Mouse (Mus musculus): Measurements from ENCODE around the gene Dapl1. TPM values are rescaled to one million over a fixed set of nuclear protein-coding genes. Genes with fewer than 3 reads are reported as not detected.

Dapl1 gene
- total RNA-seq, 2 experiments from 2014 or later = not detected

GRCm38 (mm10) chr2:59470326-59471031, 14.0 kb upstream of the Dapl1 start:
- intact Hi-C loops (cut with DNase I) = no loop called here
- DNase-seq = peak in 1 of 2 experiments; percentile 11

GRCm38 (mm10) chr2:59471051-59471948, 13.2 kb upstream of the Dapl1 start:
- intact Hi-C loops (cut with DNase I) = no loop called here
- DNase-seq = peak; percentile 9 to 12

- DNase-seq = no peak
These were observed 10.1 kb upstream of the Dapl1 start for GRCm38 (mm10) chr2:59474336-59474735.

GRCm38 (mm10) chr2:59485080-59485479, 627 bp downstream of the Dapl1 start:
- no peak for DNase-seq

More at GRCm38 (mm10) chr2:59474336-59474735, 10.1 kb upstream of the Dapl1 start:
- intact Hi-C loops (cut with DNase I) = no loop called here

GRCm38 (mm10) chr2:59485657-59486056, 1.2 kb downstream of the Dapl1 start:
- intact Hi-C loops (cut with DNase I) = no loop called here
- DNase-seq = no peak

More at GRCm38 (mm10) chr2:59485080-59485479, 627 bp downstream of the Dapl1 start:
- intact Hi-C loops (cut with DNase I) = no loop called here

- DNase-seq = no peak
- intact Hi-C loops (cut with DNase I) = no loop called here
These were observed 1.9 kb downstream of the Dapl1 start for GRCm38 (mm10) chr2:59486196-59486845.

GRCm38 (mm10) chr2:59488235-59488634, 3.8 kb downstream of the Dapl1 start:
- DNase-seq = no peak
- intact Hi-C loops (cut with DNase I) = no loop called here

GRCm38 (mm10) chr2:59490353-59490752, 5.9 kb downstream of the Dapl1 start:
- DNase-seq = no peak
- intact Hi-C loops (cut with DNase I) = no loop called here

GRCm38 (mm10) chr2:59493445-59494085, 9.1 kb downstream of the Dapl1 start:
- intact Hi-C loops (cut with DNase I) = no loop called here

GRCm38 (mm10) chr2:59499146-59499545, 14.7 kb downstream of the Dapl1 start:
- intact Hi-C loops (cut with DNase I) = no loop called here
- no peak for DNase-seq

More at GRCm38 (mm10) chr2:59493445-59494085, 9.1 kb downstream of the Dapl1 start:
- no peak for DNase-seq

GRCm38 (mm10) chr2:59499717-59500116, 15.3 kb downstream of the Dapl1 start:
- intact Hi-C loops (cut with DNase I) = no loop called here
- no peak for DNase-seq

- no peak for DNase-seq
- intact Hi-C loops (cut with DNase I) = no loop called here
These were observed 24.6 kb downstream of the Dapl1 start for GRCm38 (mm10) chr2:59509061-59509460.

- DNase-seq = no peak
- intact Hi-C loops (cut with DNase I) = no loop called here
These were observed 26.0 kb downstream of the Dapl1 start for GRCm38 (mm10) chr2:59510416-59510815.

- DNase-seq = no peak
- intact Hi-C loops (cut with DNase I) = no loop called here
These were observed 26.4 kb downstream of the Dapl1 start for GRCm38 (mm10) chr2:59510882-59511281.

GRCm38 (mm10) chr2:59520663-59521062, 36.2 kb downstream of the Dapl1 start:
- intact Hi-C loops (cut with DNase I) = loop anchor here (10.0 kb wide), 2 partner anchors 554 to 894 kb away; no protein-coding TSS in a partner anchor

GRCm38 (mm10) chr2:59522079-59522684, 37.7 kb downstream of the Dapl1 start:
- peak; percentile 80 to 84 for DNase-seq
- intact Hi-C loops (cut with DNase I) = loop anchor here (10.0 kb wide), 2 partner anchors 553 to 893 kb away; no protein-coding TSS in a partner anchor

More at GRCm38 (mm10) chr2:59520663-59521062, 36.2 kb downstream of the Dapl1 start:
- no peak for DNase-seq

- DNase-seq = no peak
- intact Hi-C loops (cut with DNase I) = loop anchor here (10.0 kb wide), 2 partner anchors 551 to 891 kb away; no protein-coding TSS in a partner anchor
These were observed 39.1 kb downstream of the Dapl1 start for GRCm38 (mm10) chr2:59523526-59523925.

- intact Hi-C loops (cut with DNase I) = loop anchor here (10.0 kb wide), 2 partner anchors 548 to 888 kb away; no protein-coding TSS in a partner anchor
- peak; percentile 44 to 45 for DNase-seq
These were observed 42.4 kb downstream of the Dapl1 start for GRCm38 (mm10) chr2:59526893-59527292.

GRCm38 (mm10) chr2:59529574-59530080, 45.2 kb downstream of the Dapl1 start:
- no peak for DNase-seq
- intact Hi-C loops (cut with DNase I) = loop anchor here (5.0 to 10.0 kb wide), 3 partner anchors 545 to 885 kb away; partner anchors contain the start of genes Baz2b and March7

Measured in heart, postnatal 36 days (tissue).